Comparison of ENCODE assay signal across 26 mouse cellular contexts in genomic region chr7:111800120-111800519, GRCm38 (mm10). TPM values are rescaled to one million over a fixed set of nuclear protein-coding genes. Genes with fewer than 3 reads are reported as not detected.
DNase-seq lines count a peak whose midpoint lies in the region; ATAC-seq and TF ChIP-seq lines count a peak whose summit lies in the region.
"Had no signal": no experiment of that assay in that cellular context is flagged by ENCODE, and none has a peak within 500 bp of the region (broad histone marks: within the 10 kb centered on the region; RNA-seq: fewer than 3 reads in every experiment).

No protein-coding gene starts in this region.

- H3K4me3 ChIP-seq in forebrain, embryonic 11.5 days (ENCODE audit: low read depth, low read length): no peak overlapping the region
- H3K4me3 ChIP-seq in forebrain, embryonic 12.5 days (replicated peaks): no peak overlapping the region
- no peak overlapping the region for H3K4me3 ChIP-seq in intestine, embryonic 14.5 days (ENCODE audit: low read depth, low read length)
- H3K4me3 ChIP-seq in intestine, postnatal 0 days (ENCODE audit: low read depth, low read length): no peak overlapping the region
- no peak overlapping the region for H3K4me3 ChIP-seq in lung, embryonic 14.5 days (ENCODE audit: low read depth, low read length)
- no peak overlapping the region for H3K4me3 ChIP-seq in CH12.LX (replicated peaks in 1 of 3; ENCODE audit: low read depth in 2 of 3, low read length in 2 of 3, poor library complexity in 1 of 3)
- H3K4me3 ChIP-seq: embryonic facial prominence, embryonic 15.5 days; erythroblast, embryonic 14.5 days; forebrain, embryonic 10.5 days; gastrocnemius, adult 2 months; heart, embryonic 15.5 days; hindbrain, embryonic 10.5 days had no signal

- 92% methylated on average over 5 of the region's 5 CpGs for WGBS in forebrain, embryonic 11.5 days
- 93% methylated on average over 5 of the region's 5 CpGs for WGBS in forebrain, embryonic 12.5 days
- 89% methylated on average over 5 of the region's 5 CpGs for WGBS in intestine, embryonic 14.5 days
- WGBS in intestine, postnatal 0 days: 85% methylated on average over 5 of the region's 5 CpGs
- WGBS in lung, embryonic 14.5 days: 53% methylated on average over 5 of the region's 5 CpGs

- no peak for TF ChIP-seq RAD21 in CH12.LX (IDR thresholded peaks at IDR 0.05; ENCODE audit: low read depth, low read length)

- dilution Hi-C loops in CH12.LX (cut with MboI; ENCODE audit: extremely low pct_ligation_motif_present, extremely low pct_unique_long_range_greater_than_20kb, low sequenced_read_pairs): no loop called here

- no peak for ATAC-seq in forebrain, embryonic 11.5 days (replicated peaks; ENCODE audit: low FRiP score)
- ATAC-seq in forebrain, embryonic 12.5 days (ENCODE audit: low FRiP score): no peak
- no peak for ATAC-seq in intestine, embryonic 14.5 days (replicated peaks; ENCODE audit: low FRiP score, low TSS enrichment, low read depth)
- ATAC-seq in intestine, postnatal 0 days: no peak
- 0 out of 2 replicates have a peak, but pooled peaks have one; percentile 14 for ATAC-seq in lung, embryonic 14.5 days (ENCODE audit: insufficient read depth)
- ATAC-seq: CD4-positive, CD25-positive, alpha-beta regulatory T cell, adult 4 months; forebrain, embryonic 16.5 days had no signal

- no peak for TF ChIP-seq POLR2A in CH12.LX (IDR thresholded peaks at IDR 0.05; ENCODE audit: low read depth, low read length)

- no peak overlapping the region for H3K27ac ChIP-seq in forebrain, embryonic 11.5 days (ENCODE audit: low read depth, low read length)
- H3K27ac ChIP-seq in forebrain, embryonic 12.5 days: no peak overlapping the region
- H3K27ac ChIP-seq in intestine, embryonic 14.5 days (ENCODE audit: low read depth): no peak overlapping the region
- no peak overlapping the region for H3K27ac ChIP-seq in intestine, postnatal 0 days (ENCODE audit: low read depth, low read length)
- H3K27ac ChIP-seq in lung, embryonic 14.5 days (ENCODE audit: low read depth): no peak overlapping the region
- H3K27ac ChIP-seq in CH12.LX (ENCODE audit: insufficient read depth, low read depth): no peak overlapping the region
- H3K27ac ChIP-seq: embryonic facial prominence, embryonic 15.5 days; forebrain, embryonic 10.5 days; gastrocnemius, adult 2 months; heart, embryonic 15.5 days; hindbrain, embryonic 10.5 days; hindbrain, embryonic 14.5 days had no signal

- H3K9me3 ChIP-seq in forebrain, embryonic 11.5 days (ENCODE audit: control insufficient read depth, low read length): no peaks in the 10 kb centered on the region
- H3K9me3 ChIP-seq in forebrain, embryonic 12.5 days: no peaks in the 10 kb centered on the region
- no peaks in the 10 kb centered on the region for H3K9me3 ChIP-seq in intestine, embryonic 14.5 days (ENCODE audit: control insufficient read depth, low read length)
- no peaks in the 10 kb centered on the region for H3K9me3 ChIP-seq in intestine, postnatal 0 days (ENCODE audit: control insufficient read depth)
- H3K9me3 ChIP-seq in lung, embryonic 14.5 days (ENCODE audit: low read depth, low read length): no peaks in the 10 kb centered on the region
- H3K9me3 ChIP-seq in CH12.LX (replicated peaks; ENCODE audit: low read length): no peaks in the 10 kb centered on the region
- H3K9me3 ChIP-seq: embryonic facial prominence, embryonic 15.5 days; forebrain, embryonic 10.5 days; heart, embryonic 15.5 days; hindbrain, embryonic 10.5 days had no signal

- no peak overlapping the region for H3K9ac ChIP-seq in forebrain, embryonic 11.5 days (ENCODE audit: low read length)
- H3K9ac ChIP-seq in forebrain, embryonic 12.5 days: no peak overlapping the region
- no peak overlapping the region for H3K9ac ChIP-seq in intestine, embryonic 14.5 days (ENCODE audit: low read length)
- H3K9ac ChIP-seq in intestine, postnatal 0 days (ENCODE audit: low read depth, low read length): no peak overlapping the region
- no peak overlapping the region for H3K9ac ChIP-seq in lung, embryonic 14.5 days
- no peak overlapping the region for H3K9ac ChIP-seq in CH12.LX (ENCODE audit: insufficient read depth, low read depth)
- H3K9ac ChIP-seq: embryonic facial prominence, embryonic 15.5 days; heart, embryonic 15.5 days; hindbrain, embryonic 14.5 days had no signal

- no peaks in the 10 kb centered on the region for H3K4me1 ChIP-seq in forebrain, embryonic 11.5 days (replicated peaks; ENCODE audit: control insufficient read depth, insufficient read depth, low read length)
- peaks cover 3% of the 10 kb centered on the region; the same call in 1 of the 2 replicates for H3K4me1 ChIP-seq in forebrain, embryonic 12.5 days
- no peaks in the 10 kb centered on the region for H3K4me1 ChIP-seq in intestine, embryonic 14.5 days (replicated peaks; ENCODE audit: control insufficient read depth, insufficient read depth, low read length)
- H3K4me1 ChIP-seq in intestine, postnatal 0 days (replicated peaks; ENCODE audit: control insufficient read depth, insufficient read depth, low read length): no peaks in the 10 kb centered on the region; the same call in 1 of the 2 replicates
- no peaks in the 10 kb centered on the region for H3K4me1 ChIP-seq in lung, embryonic 14.5 days (ENCODE audit: insufficient read depth)
- no peaks in the 10 kb centered on the region; a peak in 1 of 4 replicates for H3K4me1 ChIP-seq in CH12.LX (ENCODE audit: control insufficient read depth in 1 of 2, insufficient read depth in 2 of 2)
- H3K4me1 ChIP-seq: hindbrain, embryonic 10.5 days had no signal

- no peaks in the 10 kb centered on the region for H3K27me3 ChIP-seq in forebrain, embryonic 11.5 days (ENCODE audit: control insufficient read depth, insufficient read depth, low read length)
- H3K27me3 ChIP-seq in forebrain, embryonic 12.5 days: no peaks in the 10 kb centered on the region
- no peaks in the 10 kb centered on the region for H3K27me3 ChIP-seq in intestine, embryonic 14.5 days (replicated peaks; ENCODE audit: control insufficient read depth, insufficient read depth, low read length)
- no peaks in the 10 kb centered on the region for H3K27me3 ChIP-seq in intestine, postnatal 0 days (replicated peaks; ENCODE audit: control insufficient read depth, insufficient read depth, low read length)
- no peaks in the 10 kb centered on the region for H3K27me3 ChIP-seq in lung, embryonic 14.5 days (ENCODE audit: insufficient read depth, low read length)
- peaks cover 31% of the 10 kb centered on the region for H3K27me3 ChIP-seq in CH12.LX (replicated peaks)
- H3K27me3 ChIP-seq: embryonic facial prominence, embryonic 15.5 days; heart, embryonic 15.5 days had no signal

- H3K4me2 ChIP-seq in forebrain, embryonic 11.5 days (ENCODE audit: low read depth, low read length, severe bottlenecking): no peak overlapping the region
- no peak overlapping the region for H3K4me2 ChIP-seq in forebrain, embryonic 12.5 days
- H3K4me2 ChIP-seq in intestine, embryonic 14.5 days (ENCODE audit: low read length): no peak overlapping the region
- no peak overlapping the region for H3K4me2 ChIP-seq in intestine, postnatal 0 days (replicated peaks; ENCODE audit: low read depth)
- no peak overlapping the region for H3K4me2 ChIP-seq in lung, embryonic 14.5 days
- 0 out of 2 replicates have a peak overlapping the region, but pooled peaks have one; percentile 9 for H3K4me2 ChIP-seq in CH12.LX (ENCODE audit: insufficient read depth, low read depth, poor library complexity, severe bottlenecking)
- H3K4me2 ChIP-seq: embryonic facial prominence, embryonic 15.5 days; heart, embryonic 11.5 days; heart, embryonic 15.5 days; hindbrain, embryonic 14.5 days had no signal

- peak; percentile 14 for DNase-seq in forebrain, embryonic 11.5 days (ENCODE audit: low spot score)
- DNase-seq in intestine, embryonic 14.5 days (ENCODE audit: low spot score): peak; percentile 32
- DNase-seq in lung, embryonic 14.5 days: peak; percentile 69
- no peak for DNase-seq in lung, postnatal 36 days
- DNase-seq in CH12.LX (ENCODE audit: extremely low read depth): no peak
- no peak for DNase-seq in embryo, embryonic 9.5 days (ENCODE audit: extremely low spot score)
- DNase-seq: adrenal gland, postnatal 10 days; B cell, adult 2 months; cerebellum, adult 11-12 months; cerebellum, postnatal 10 days; gastrocnemius, adult 2 months; gastrocnemius, postnatal 25 days; heart, postnatal 14 days had no signal

- H3K79me2 ChIP-seq in CH12.LX (replicated peaks; ENCODE audit: control insufficient read depth, extremely low read depth, insufficient read depth, poor library complexity, severe bottlenecking): no peaks in the 10 kb centered on the region

- in situ Hi-C loops in CH12.LX (cut with MboI; ENCODE audit: low pct_ligation_motif_present, low pct_unique_long_range_greater_than_20kb, low sequenced_read_pairs): no loop called here

- no peak for TF ChIP-seq EP300 in CH12.LX (IDR thresholded peaks at IDR 0.05; ENCODE audit: low read length)

- no peaks in the 10 kb centered on the region for H3K36me3 ChIP-seq in forebrain, embryonic 11.5 days (ENCODE audit: control insufficient read depth, insufficient read depth, low read length)
- H3K36me3 ChIP-seq in forebrain, embryonic 12.5 days (replicated peaks): no peaks in the 10 kb centered on the region
- H3K36me3 ChIP-seq in intestine, embryonic 14.5 days (ENCODE audit: control insufficient read depth, insufficient read depth, low read length): no peaks in the 10 kb centered on the region
- H3K36me3 ChIP-seq in intestine, postnatal 0 days (ENCODE audit: control insufficient read depth, insufficient read depth): no peaks in the 10 kb centered on the region
- no peaks in the 10 kb centered on the region for H3K36me3 ChIP-seq in lung, embryonic 14.5 days (ENCODE audit: insufficient read depth)
- no peaks in the 10 kb centered on the region for H3K36me3 ChIP-seq in CH12.LX (replicated peaks in 1 of 2; ENCODE audit: control insufficient read depth in 1 of 2, insufficient read depth in 1 of 2, low read length in 1 of 2)
- H3K36me3 ChIP-seq: embryonic facial prominence, embryonic 15.5 days; forebrain, embryonic 10.5 days; heart, embryonic 15.5 days; hindbrain, embryonic 10.5 days had no signal

- TF ChIP-seq CTCF in intestine, postnatal 0 days (IDR thresholded peaks at IDR 0.05; ENCODE audit: low read depth): no peak
- TF ChIP-seq CTCF in lung, embryonic 14.5 days (IDR thresholded peaks at IDR 0.05; ENCODE audit: low read depth): no peak
- no peak for TF ChIP-seq CTCF in CH12.LX (conservative IDR thresholded peaks at IDR 0.05 in 1 of 2, IDR thresholded peaks at IDR 0.05 in 1 of 2; ENCODE audit: low read depth in 2 of 2, low read length in 2 of 2)

TF ChIP-seq in CH12.LX, 34 proteins besides CTCF, POLR2A, EP300 and RAD21 (continues in another document):
- no peak for TF ChIP-seq MAX (IDR thresholded peaks at IDR 0.05; ENCODE audit: low read length)

RNA-seq across cellular contexts. Expression of gene Galnt18, which starts 20.3 kb away (rescaled TPM):
- polyA plus RNA-seq in forebrain, embryonic 11.5 days (2014; fragmentation: Nextera tagmentation; extraction: Ambion mirVana): 4.5 and 4.9 TPM in 2 replicates
- 5.0 and 5.6 TPM in 2 replicates for polyA plus RNA-seq in forebrain, embryonic 12.5 days (2016; fragmentation: Nextera tagmentation; extraction: Ambion mirVana)
- 18.8 and 23.8 TPM in 2 replicates for polyA plus RNA-seq in intestine, embryonic 14.5 days (2014; fragmentation: Nextera tagmentation; extraction: Ambion mirVana)
- 6.9 and 7.8 TPM in 2 replicates for polyA plus RNA-seq in intestine, postnatal 0 days (2015; fragmentation: Nextera tagmentation; extraction: Ambion mirVana)
- polyA plus RNA-seq in lung, embryonic 14.5 days (2014; fragmentation: Nextera tagmentation; extraction: Ambion mirVana): 18.0 and 18.2 TPM in 2 replicates
- total RNA-seq in CH12.LX (2012; rRNA removed) (0.04 and 0.13 TPM in 2 replicates), CH12.LX (2014; rRNA removed) (not detected in 2 replicates)
- polyA plus RNA-seq in CH12.LX (2012; ENCODE audit: insufficient read length, low read depth): not detected in 2 replicates
- total RNA-seq: granulocyte monocyte progenitor cell, adult 5-6 weeks; MEL had no signal
- polyA plus RNA-seq: CD4-positive, CD25-positive, alpha-beta regulatory T cell, adult 4 months; erythroblast, embryonic 14.5 days had no signal

Comparison
In these comparisons a context has a peak if more than half of its experiments do, and no peak if none do; other contexts are left out.
1. DNase-seq: peak in forebrain, embryonic 11.5 days (single experiment), intestine, embryonic 14.5 days (single experiment) and lung, embryonic 14.5 days (single experiment); none in lung, postnatal 36 days (single experiment), CH12.LX (single experiment) and embryo, embryonic 9.5 days (single experiment).